Comparison of ENCODE assay signal across 19 mouse cellular contexts in genomic region chr11:101110708-101111107, GRCm38 (mm10). TPM values are rescaled to one million over a fixed set of nuclear protein-coding genes. Genes with fewer than 3 reads are reported as not detected.
"Had no signal": no experiment of that assay in that cellular context is flagged by ENCODE, and none has a peak within 500 bp of the region (broad histone marks: within the 10 kb centered on the region; RNA-seq: fewer than 3 reads in every experiment).

No protein-coding gene starts in this region.

- H3K27ac ChIP-seq: limb, embryonic 12.5 days; limb, embryonic 15.5 days; liver, embryonic 13.5 days; neural tube, embryonic 13.5 days had no signal

- DNase-seq: kidney, adult 18-20 months; kidney, adult 9 months; kidney, postnatal 14 days; kidney, postnatal 4 days; left cerebral cortex, postnatal 4 days; liver, embryonic 13.5 days; lung, adult 2 months; lung, postnatal 14 days; lung, postnatal 4 days; thymus, adult 2 months; thymus, postnatal 14 days; thymus, postnatal 4 days had no signal

- H3K4me2 ChIP-seq: limb, embryonic 12.5 days; limb, embryonic 15.5 days; liver, embryonic 13.5 days; midbrain, embryonic 11.5 days; neural tube, embryonic 13.5 days had no signal

- H3K27me3 ChIP-seq: limb, embryonic 12.5 days; limb, embryonic 15.5 days; liver, embryonic 13.5 days; neural tube, embryonic 13.5 days had no signal

- H3K9ac ChIP-seq: limb, embryonic 12.5 days; limb, embryonic 15.5 days; liver, embryonic 13.5 days; neural tube, embryonic 13.5 days had no signal

- H3K4me1 ChIP-seq: limb, embryonic 12.5 days; limb, embryonic 15.5 days had no signal

- H3K9me3 ChIP-seq: limb, embryonic 12.5 days; limb, embryonic 15.5 days; liver, embryonic 13.5 days had no signal

- ATAC-seq: midbrain, embryonic 16.5 days had no signal

- H3K4me3 ChIP-seq: limb, embryonic 12.5 days; limb, embryonic 15.5 days; liver, embryonic 13.5 days; myocyte; neural tube, embryonic 13.5 days had no signal

RNA-seq across cellular contexts. Expression of gene Psmc3ip, which starts 15.5 kb away (rescaled TPM):
- total RNA-seq: monocyte, adult 5-6 weeks had no signal
